Mouse (Mus musculus): ENCODE measurements at regions not wholly inside any gene's neighbourhood (a gene's known extent, or its start where the extent isn't known, plus 50 kb on each side); places are given as distances from the start of the nearest gene placed in this dataset.
"Not testable (repeated sequence)": the region's sequence is repeated elsewhere in the genome, so short reads cannot be mapped to it uniquely, and the experiment has no call there.

GRCm38 (mm10) chr16:63104938-63105714 is 251.0 kb downstream of the Pros1 start:
- Histone ChIP-seq H3K27me3 (replicated peaks) (no peaks in the 10 kb centered on the region), H3K4me3 (no peak overlapping the region), H3K4me1 (peaks cover 16% of the 10 kb centered on the region), H3K9ac (no peak overlapping the region), H3K4me2 (no peak overlapping the region; the same call in 1 of the 2 replicates), H3K27ac (replicated peaks) (peak overlapping the region; percentile 60; the same call in 1 of the 2 replicates), H3K9me3 (no peaks in the 10 kb centered on the region), H3K36me3 (no peaks in the 10 kb centered on the region)
- 51% methylated on average over 11 of the region's 11 CpGs for WGBS
- no peak for ATAC-seq (ENCODE audit: extremely low read depth, insufficient number of reproducible peaks, low FRiP score, low TSS enrichment)

GRCm38 (mm10) chr16:63116456-63116855 is 262.3 kb downstream of the Pros1 start:
- ATAC-seq (ENCODE audit: extremely low read depth, insufficient number of reproducible peaks, low FRiP score, low TSS enrichment), result no peak
- H3K4me3 ChIP-seq, result no peak overlapping the region
- WGBS, result 63% methylated on average over 2 of the region's 2 CpGs

GRCm38 (mm10) chr16:63118721-63119120 is 264.6 kb downstream of the Pros1 start:
- 66% methylated on average over 7 of the region's 7 CpGs for WGBS
- H3K27me3 ChIP-seq (replicated peaks), result no peaks in the 10 kb centered on the region
- H3K27ac ChIP-seq (replicated peaks), result no peak overlapping the region
- no peaks in the 10 kb centered on the region for H3K9me3 ChIP-seq
- H3K9ac ChIP-seq, result no peak overlapping the region
- no peaks in the 10 kb centered on the region for H3K36me3 ChIP-seq
- H3K4me2 ChIP-seq, result no peak overlapping the region
- no peak for ATAC-seq (ENCODE audit: extremely low read depth, insufficient number of reproducible peaks, low FRiP score, low TSS enrichment)
- no peaks in the 10 kb centered on the region for H3K4me1 ChIP-seq
- H3K4me3 ChIP-seq, result no peak overlapping the region

More at GRCm38 (mm10) chr16:63116456-63116855, 262.3 kb downstream of the Pros1 start:
- no peak overlapping the region for H3K9ac ChIP-seq
- H3K9me3 ChIP-seq, result no peaks in the 10 kb centered on the region
- no peak overlapping the region for H3K4me2 ChIP-seq
- no peak overlapping the region for H3K27ac ChIP-seq (replicated peaks)
- H3K36me3 ChIP-seq, result no peaks in the 10 kb centered on the region
- no peaks in the 10 kb centered on the region for H3K27me3 ChIP-seq (replicated peaks)
- no peaks in the 10 kb centered on the region for H3K4me1 ChIP-seq

GRCm38 (mm10) chr16:63143851-63144250 is 289.7 kb downstream of the Pros1 start:
- H3K9ac ChIP-seq, result no peak overlapping the region
- no peak overlapping the region for H3K27ac ChIP-seq (replicated peaks)
- WGBS, result 68% methylated on average over 3 of the region's 3 CpGs
- no peak overlapping the region for H3K4me3 ChIP-seq
- H3K9me3 ChIP-seq, result no peaks in the 10 kb centered on the region
- H3K27me3 ChIP-seq (replicated peaks), result no peaks in the 10 kb centered on the region
- ATAC-seq (ENCODE audit: extremely low read depth, insufficient number of reproducible peaks, low FRiP score, low TSS enrichment), result no peak
- no peak overlapping the region for H3K4me2 ChIP-seq
- H3K36me3 ChIP-seq, result no peaks in the 10 kb centered on the region
- H3K4me1 ChIP-seq, result no peaks in the 10 kb centered on the region

GRCm38 (mm10) chr16:63155300-63155821 is 301.3 kb downstream of the Pros1 start:
- 55% methylated on average over 2 of the region's 2 CpGs for WGBS
- ATAC-seq (ENCODE audit: extremely low read depth, insufficient number of reproducible peaks, low FRiP score, low TSS enrichment), result no peak

GRCm38 (mm10) chr16:63170101-63170500 is 316.0 kb downstream of the Pros1 start:
- Histone ChIP-seq H3K4me2 (no peak overlapping the region), H3K27me3 (replicated peaks) (no peaks in the 10 kb centered on the region), H3K4me1 (no peaks in the 10 kb centered on the region), H3K36me3 (no peaks in the 10 kb centered on the region), H3K9me3 (no peaks in the 10 kb centered on the region), H3K9ac (no peak overlapping the region), H3K4me3 (no peak overlapping the region), H3K27ac (replicated peaks) (no peak overlapping the region)
- WGBS, result 58% methylated on average over 6 of the region's 6 CpGs
- ATAC-seq (ENCODE audit: extremely low read depth, insufficient number of reproducible peaks, low FRiP score, low TSS enrichment), result no peak

More at GRCm38 (mm10) chr16:63155300-63155821, 301.3 kb downstream of the Pros1 start:
- H3K4me3 ChIP-seq, result no peak overlapping the region
- no peaks in the 10 kb centered on the region for H3K36me3 ChIP-seq
- H3K4me2 ChIP-seq, result no peak overlapping the region
- no peak overlapping the region for H3K9ac ChIP-seq
- no peaks in the 10 kb centered on the region for H3K27me3 ChIP-seq (replicated peaks)
- H3K4me1 ChIP-seq, result no peaks in the 10 kb centered on the region
- H3K9me3 ChIP-seq, result no peaks in the 10 kb centered on the region
- H3K27ac ChIP-seq (replicated peaks), result no peak overlapping the region

- Histone ChIP-seq H3K36me3 (no peaks in the 10 kb centered on the region), H3K4me3 (no peak overlapping the region), H3K9ac (no peak overlapping the region), H3K4me2 (no peak overlapping the region), H3K4me1 (no peaks in the 10 kb centered on the region), H3K9me3 (no peaks in the 10 kb centered on the region), H3K27ac (replicated peaks) (no peak overlapping the region), H3K27me3 (replicated peaks) (no peaks in the 10 kb centered on the region)
- no peak for ATAC-seq (ENCODE audit: extremely low read depth, insufficient number of reproducible peaks, low FRiP score, low TSS enrichment)
- WGBS, result 64% methylated on average over 5 of the region's 5 CpGs
Observed at GRCm38 (mm10) chr16:63179228-63179627, 325.1 kb downstream of the Pros1 start.

GRCm38 (mm10) chr16:63191181-63191580 is 337.1 kb downstream of the Pros1 start:
- Histone ChIP-seq H3K4me1 (no peaks in the 10 kb centered on the region), H3K9me3 (no peaks in the 10 kb centered on the region), H3K27me3 (replicated peaks) (no peaks in the 10 kb centered on the region), H3K9ac (no peak overlapping the region), H3K36me3 (no peaks in the 10 kb centered on the region), H3K4me3 (no peak overlapping the region), H3K27ac (replicated peaks) (no peak overlapping the region), H3K4me2 (no peak overlapping the region)
- 79% methylated on average over 6 of the region's 6 CpGs for WGBS
- ATAC-seq (ENCODE audit: extremely low read depth, insufficient number of reproducible peaks, low FRiP score, low TSS enrichment), result no peak

GRCm38 (mm10) chr16:63191623-63192022 is 337.5 kb downstream of the Pros1 start:
- no peak overlapping the region for H3K9ac ChIP-seq
- no peaks in the 10 kb centered on the region for H3K27me3 ChIP-seq (replicated peaks)
- H3K4me2 ChIP-seq, result no peak overlapping the region
- H3K9me3 ChIP-seq, result no peaks in the 10 kb centered on the region
- H3K4me1 ChIP-seq, result no peaks in the 10 kb centered on the region
- WGBS, result 78% methylated on average over 1 of the region's 1 CpGs
- no peak for ATAC-seq (ENCODE audit: extremely low read depth, insufficient number of reproducible peaks, low FRiP score, low TSS enrichment)
- no peak overlapping the region for H3K27ac ChIP-seq (replicated peaks)
- no peak overlapping the region for H3K4me3 ChIP-seq
- H3K36me3 ChIP-seq, result no peaks in the 10 kb centered on the region

GRCm38 (mm10) chr16:63194595-63194994 is 340.5 kb downstream of the Pros1 start:
- WGBS, result 67% methylated on average over 2 of the region's 2 CpGs
- no peaks in the 10 kb centered on the region for H3K4me1 ChIP-seq
- H3K9ac ChIP-seq, result no peak overlapping the region
- no peaks in the 10 kb centered on the region for H3K27me3 ChIP-seq (replicated peaks)
- no peaks in the 10 kb centered on the region for H3K36me3 ChIP-seq
- no peak overlapping the region for H3K27ac ChIP-seq (replicated peaks)
- no peak overlapping the region for H3K4me2 ChIP-seq
- no peak for ATAC-seq (ENCODE audit: extremely low read depth, insufficient number of reproducible peaks, low FRiP score, low TSS enrichment)
- no peak overlapping the region for H3K4me3 ChIP-seq
- H3K9me3 ChIP-seq, result no peaks in the 10 kb centered on the region

GRCm38 (mm10) chr16:63213471-63213870 is 359.4 kb downstream of the Pros1 start:
- ATAC-seq (ENCODE audit: extremely low read depth, insufficient number of reproducible peaks, low FRiP score, low TSS enrichment); H3K9me3 ChIP-seq; H3K4me2 ChIP-seq; H3K27me3 ChIP-seq (replicated peaks); H3K36me3 ChIP-seq; H3K4me1 ChIP-seq; H3K4me3 ChIP-seq; H3K27ac ChIP-seq (replicated peaks); H3K9ac ChIP-seq: not testable (repeated sequence)
- WGBS, result 78% methylated on average over 1 of the region's 1 CpGs

All from heart, embryonic 13.5 days (tissue).